Mouse (Mus musculus): ENCODE data around the gene Mylpf.

Mylpf gene

DNA sequence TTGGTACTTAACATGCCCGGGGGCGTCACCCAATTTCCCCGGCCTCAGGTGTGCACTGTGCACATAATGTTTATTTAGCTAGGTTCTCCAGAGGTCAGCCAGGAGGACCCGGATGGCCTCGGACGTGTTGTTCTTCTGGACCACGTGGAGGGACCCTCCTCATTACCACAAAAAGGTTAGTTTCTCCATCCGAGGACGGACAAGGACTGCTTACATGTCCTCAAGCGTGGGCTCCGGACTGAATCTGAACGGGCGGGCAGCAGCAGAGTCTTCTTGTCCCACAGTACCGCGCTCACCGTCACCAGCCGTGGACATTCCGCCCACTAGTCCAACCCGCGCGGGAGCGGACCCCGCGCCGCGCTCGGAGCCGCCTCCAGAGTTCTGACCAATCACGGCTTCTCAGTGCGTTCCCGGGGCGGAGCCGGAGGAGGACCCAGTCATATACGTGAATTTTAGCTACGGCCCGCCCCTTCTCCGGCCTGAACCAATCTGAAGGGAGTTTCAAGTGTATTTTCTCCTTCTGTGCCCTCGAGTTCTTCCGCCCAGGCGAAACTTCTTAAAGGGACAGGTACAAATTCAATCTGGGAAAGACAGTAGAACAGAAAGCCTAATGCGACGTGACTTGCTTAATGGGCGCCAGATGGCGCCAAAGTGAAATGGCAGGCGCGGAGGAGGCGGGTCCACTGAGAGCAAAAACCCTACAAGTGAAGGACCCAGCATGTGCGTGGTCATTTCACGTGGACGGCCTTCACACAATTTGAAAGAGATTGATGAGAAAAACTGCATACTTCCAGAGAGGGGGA is 51.8 kb downstream of the Mylpf start, which contains the start of gene Dctpp1:
Dctpp1 (minus strand) TSS at position 401 of the 803 bp plus-strand sequence.
- peak; percentile 96 to 98 for DNase-seq

DNA sequence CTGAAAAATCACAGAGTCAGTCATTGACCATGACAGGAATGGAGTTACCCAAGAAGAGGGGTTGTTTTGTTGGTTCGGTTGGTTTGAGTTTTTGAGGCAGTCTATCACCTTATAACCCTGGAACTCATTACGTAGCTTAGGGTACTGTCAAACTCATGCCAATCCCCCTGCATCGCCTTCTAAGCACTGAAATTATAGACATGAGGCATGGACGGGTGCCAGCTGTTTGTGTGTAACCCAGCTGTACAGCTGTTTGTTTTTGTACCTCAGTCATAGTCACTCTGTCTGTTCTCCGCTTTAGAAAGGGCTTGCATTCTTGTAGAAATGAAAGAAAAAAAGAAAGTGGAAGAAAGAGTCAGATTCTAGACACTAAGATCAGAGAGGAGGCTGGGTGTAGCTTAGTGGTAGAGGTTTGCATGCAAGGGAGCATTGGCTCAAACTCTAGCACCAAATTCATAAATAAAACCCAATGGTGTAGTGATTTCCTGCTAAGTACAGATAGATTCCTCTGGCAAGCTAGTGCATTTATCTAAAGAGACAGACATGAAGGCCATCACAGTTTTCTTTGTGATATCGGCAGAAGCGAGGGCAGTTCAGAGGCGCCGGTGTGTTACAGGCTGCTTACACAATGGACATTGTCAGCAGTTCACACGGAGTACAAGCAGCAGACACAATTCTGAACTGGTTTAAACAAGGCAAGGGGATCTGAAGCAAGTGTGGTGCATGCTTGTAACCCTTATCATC is 53.7 kb downstream of the Mylpf start:
- DNase-seq: no peak

DNA sequence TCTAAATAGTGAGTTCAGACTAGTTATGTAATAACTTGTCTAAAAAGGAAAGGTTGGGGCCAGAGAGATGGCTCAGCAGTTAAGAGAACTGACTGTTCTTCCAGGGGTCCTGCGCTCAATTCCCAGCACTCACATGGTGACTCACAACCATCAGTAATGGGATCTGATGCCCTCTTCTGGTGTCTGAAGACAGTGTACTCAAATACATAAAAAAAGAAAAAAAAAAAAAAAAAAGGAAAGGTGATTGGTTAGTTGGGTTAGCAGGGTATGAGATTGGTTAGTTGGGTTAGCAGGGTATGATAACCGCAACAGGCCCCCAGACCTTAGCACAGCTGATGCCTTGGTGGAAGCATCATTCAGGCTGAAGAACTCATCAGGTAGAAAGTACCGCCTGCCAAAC is 54.8 kb downstream of the Mylpf start:
- DNase-seq: no peak

All from thymus, postnatal 36 days (tissue).